Mouse (Mus musculus) fibroblast of lung, adult 2 months (primary cell): ENCODE measurements at regions not wholly inside any gene's neighbourhood (a gene's known extent, or its start where the extent isn't known, plus 50 kb on each side); places are given as distances from the start of the nearest gene placed in this dataset.
"Not testable (repeated sequence)": the region's sequence is repeated elsewhere in the genome, so short reads cannot be mapped to it uniquely, and the experiment has no call there.

ENCODE experiments used
- DNase-seq: peaks from one replicate; pipeline ENCODE4 v3.0.0-alpha.2; 2011; ENCODE audit warnings: low read depth

- DNase-seq, result no peak
Observed at GRCm38 (mm10) chr7:60293556-60293955, 153.5 kb upstream of the Snrpn start.

DNA sequence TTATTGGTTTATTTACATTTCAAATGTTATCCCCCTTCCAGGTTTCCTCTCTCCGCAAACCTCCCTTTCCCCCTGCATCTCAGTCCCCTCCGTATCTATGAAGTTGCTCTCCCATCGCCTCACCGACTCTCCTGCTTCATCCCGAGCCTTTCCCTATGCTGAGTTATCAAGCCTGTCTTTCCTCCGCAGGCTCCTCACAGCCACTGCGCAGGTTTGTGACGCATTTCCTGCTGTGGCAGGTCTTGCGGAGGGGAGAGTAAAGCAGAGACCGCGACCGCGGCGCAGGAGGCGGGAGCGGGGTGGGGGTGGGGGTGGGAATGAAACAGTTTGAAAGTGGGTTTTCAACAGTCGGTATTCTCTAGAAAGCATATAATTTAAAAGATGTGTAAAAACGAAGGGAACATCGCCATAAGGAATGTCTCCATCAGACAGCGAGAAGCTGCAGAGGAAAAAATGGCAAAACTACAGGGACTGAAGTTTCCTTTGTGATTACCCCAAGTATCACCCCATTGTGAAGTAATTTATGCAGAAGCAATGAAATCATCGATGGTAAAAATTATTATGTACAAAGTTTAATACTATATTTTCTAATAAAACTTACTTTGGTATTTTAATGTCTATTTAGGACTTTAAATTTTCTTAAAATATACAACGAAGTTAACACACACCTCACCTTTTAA, 104.3 kb upstream of the Snrpn start:
- DNase-seq, result peak; percentile 3

DNA sequence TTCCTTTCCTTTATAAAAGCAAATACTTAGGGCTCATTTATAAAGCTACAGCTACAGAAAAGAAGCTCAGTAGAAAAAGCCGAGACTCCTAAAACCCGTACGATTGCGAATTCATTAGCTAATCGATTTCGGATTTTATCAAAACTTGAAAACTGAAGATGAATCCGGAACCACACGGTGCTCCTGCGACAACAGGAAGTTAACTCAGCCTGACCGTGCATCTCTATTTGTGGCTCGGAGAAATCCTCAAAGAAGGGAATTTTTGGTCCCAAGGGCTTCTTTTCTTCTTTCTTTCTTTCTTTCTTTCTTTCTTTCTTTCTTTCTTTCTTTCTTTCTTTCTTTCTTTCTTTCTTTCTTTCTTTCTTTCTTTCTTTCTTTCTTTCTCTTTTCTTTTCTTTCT, 103.7 kb upstream of the Snrpn start:
- DNase-seq, result peak; percentile 11

DNA sequence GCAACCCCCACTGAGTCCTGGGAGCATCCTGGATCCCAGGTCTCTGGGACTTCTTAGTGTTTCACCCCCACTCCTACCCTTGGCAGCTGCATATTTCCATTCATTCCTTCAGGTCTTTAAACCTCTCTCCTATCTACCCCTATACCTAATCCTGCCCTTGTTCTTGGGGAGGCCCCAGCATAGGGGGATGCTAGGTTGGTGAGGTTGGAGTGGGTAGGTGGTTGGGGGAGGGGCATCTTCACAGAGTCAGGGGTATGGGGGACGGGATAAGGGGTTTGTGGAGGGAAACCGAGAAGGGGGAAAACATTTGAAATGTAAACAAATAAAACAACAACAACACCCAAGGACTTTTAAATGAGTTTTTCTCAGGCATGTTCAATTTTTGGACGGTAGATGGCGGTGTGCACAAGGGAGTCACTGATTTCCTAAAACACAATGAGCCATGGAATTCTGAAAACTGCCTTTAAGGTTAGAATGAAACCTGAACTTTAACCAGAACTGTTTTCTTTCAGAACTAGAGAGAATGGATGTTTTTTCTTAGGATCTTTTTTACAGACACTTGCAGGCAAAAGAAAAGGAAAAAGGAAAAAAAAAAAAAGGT, 98.7 kb upstream of the Snrpn start:
- DNase-seq, result not testable (repeated sequence)

DNA sequence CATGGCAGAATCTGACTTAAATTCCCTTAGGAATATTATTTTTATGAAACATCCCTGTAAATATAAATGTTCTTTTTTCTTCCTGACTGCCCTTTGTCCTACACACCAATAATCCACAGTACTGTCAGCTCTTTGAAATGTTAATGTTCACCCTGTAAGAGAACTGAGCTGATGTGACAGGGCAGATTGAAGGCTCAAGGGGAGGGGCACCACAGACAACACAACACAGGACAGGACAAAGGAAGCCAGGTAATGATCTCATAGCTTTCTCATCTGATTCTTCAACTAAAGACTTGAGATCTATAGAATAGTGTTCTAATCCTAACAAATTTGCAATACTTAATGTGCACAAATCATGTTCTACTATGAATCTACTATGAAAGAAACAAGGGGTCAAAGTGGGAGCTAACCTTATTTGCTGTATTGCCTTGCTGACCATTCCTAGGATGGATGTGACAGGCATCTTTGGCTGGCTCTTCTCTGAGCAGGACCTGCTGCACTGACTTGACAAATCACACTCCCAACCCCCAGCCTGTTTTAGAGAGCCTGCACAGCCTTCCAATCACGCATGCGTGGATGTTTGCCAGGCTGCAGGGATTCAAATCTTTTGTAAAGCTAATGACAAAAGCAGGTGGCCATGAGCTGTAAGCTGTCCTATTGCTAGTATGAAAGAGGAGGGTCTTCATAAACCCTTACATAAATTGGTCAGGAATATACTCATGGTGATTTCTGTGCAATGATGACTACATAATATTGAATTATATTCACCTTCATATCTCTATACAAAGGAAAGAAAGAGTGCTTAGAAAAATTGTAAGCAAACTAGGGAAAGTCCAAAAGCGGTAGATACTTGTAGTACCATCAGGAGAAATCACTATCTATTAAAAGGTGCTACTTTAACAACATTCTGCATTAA, 76.6 kb upstream of the Snrpn start:
- not testable (repeated sequence) for DNase-seq
